Mouse (Mus musculus) intestine, embryonic 14.5 days (tissue): Measurements from ENCODE around the gene 2210017I01Rik. TPM values are rescaled to one million over a fixed set of nuclear protein-coding genes. Genes with fewer than 3 reads are reported as not detected.

Experiments
- ATAC-seq: fragments of 200-750 bp; cut with Nextera tagmentation; replicated peaks from 2 replicates; pipeline ENCODE4 v1.8.0; 2017; ENCODE audit warnings: low read depth, moderate number of reproducible peaks, moderate TSS enrichment, moderate library complexity; ENCODE audit not compliant: low FRiP score, low TSS enrichment
- DNase-seq: peaks from one replicate; pipeline ENCODE4 v3.0.0-alpha.2; 2018; ENCODE audit warnings: low spot score
- H3K27ac ChIP-seq: fragments of 300-500 bp; sonication (generic); 2 replicates; pipeline ENCODE4 v1.5.1; 2014; ENCODE audit warnings: low read depth, mild to moderate bottlenecking, control low read depth
- H3K27me3 ChIP-seq: fragments of 300-500 bp; sonication (generic); replicated peaks from 2 replicates; pipeline ENCODE4 v1.6.1; 2014; ENCODE audit warnings: low read length, control low read depth; ENCODE audit not compliant: control insufficient read depth, insufficient read depth
- H3K36me3 ChIP-seq: fragments of 300-500 bp; sonication (generic); 2 replicates; pipeline ENCODE4 v1.6.1; 2014; ENCODE audit warnings: low read length, control low read depth; ENCODE audit not compliant: control insufficient read depth, insufficient read depth
- H3K4me1 ChIP-seq: fragments of 300-500 bp; sonication (generic); replicated peaks from 2 replicates; pipeline ENCODE4 v1.6.1; 2014; ENCODE audit warnings: low read length, control low read depth, mixed read lengths; ENCODE audit not compliant: control insufficient read depth, insufficient read depth
- H3K4me2 ChIP-seq: fragments of 300-500 bp; sonication (generic); 2 replicates; pipeline ENCODE4 v1.6.1; 2014; ENCODE audit warnings: low read length
- H3K4me3 ChIP-seq: fragments of 300-500 bp; sonication (generic); 2 replicates; pipeline ENCODE4 v1.5.1; 2014; ENCODE audit warnings: low read depth, low read length, control low read depth, mixed read lengths
- H3K9ac ChIP-seq: fragments of 300-500 bp; sonication (generic); 2 replicates; pipeline ENCODE4 v1.6.1; 2014; ENCODE audit warnings: mild to moderate bottlenecking, low read length
- H3K9me3 ChIP-seq: fragments of 300-500 bp; sonication (generic); 2 replicates; pipeline ENCODE4 v1.6.1; 2016; ENCODE audit warnings: low read length, control low read depth; ENCODE audit not compliant: control insufficient read depth
- WGBS: fragments of 180-500 bp; shearing (Covaris S2); extraction: QIAGEN DNeasy Blood & Tissue Kit; methylation state at CpG from one replicate; pipeline ENCODE4 v1.1.7; 2014; 5-methylcytosine and 5-hydroxymethylcytosine counted together
- polyA plus RNA-seq: library from polyadenylated mRNA; unstranded; fragments of >200 nt; fragmentation: Nextera tagmentation; extraction: Ambion mirVana; gene quantifications from 2 replicates; pipeline ENCODE4 v1.2.1, GENCODE M21; 2014

2210017I01Rik gene
- polyA plus RNA-seq, 1 experiment from 2014 or later = not detected

DNA sequence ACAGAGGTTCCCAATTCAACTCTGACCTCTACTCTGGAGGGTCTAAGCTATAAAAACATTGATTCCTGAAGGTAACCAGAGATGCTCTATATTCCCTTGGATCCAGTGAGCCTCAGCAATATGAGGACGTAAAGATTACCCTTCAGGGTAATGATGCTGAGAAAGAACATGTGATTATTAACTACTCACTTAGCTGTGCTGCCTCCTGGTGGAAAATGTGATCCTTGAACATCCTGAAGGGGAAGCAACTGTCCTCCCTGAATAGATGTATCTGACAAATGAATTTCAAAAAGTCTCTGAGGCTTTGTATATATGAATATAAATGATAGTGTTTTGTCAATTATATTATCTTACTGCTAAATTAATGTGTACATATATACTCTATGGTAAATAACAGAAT lies 6.8 kb downstream of the 2210017I01Rik start:
- Histone ChIP-seq H3K9me3 (no peaks in the 10 kb centered on the region), H3K4me3 (no peak overlapping the region), H3K36me3 (no peaks in the 10 kb centered on the region), H3K27ac (no peak overlapping the region), H3K4me1 (no peaks in the 10 kb centered on the region), H3K4me2 (no peak overlapping the region), H3K9ac (no peak overlapping the region), H3K27me3 (no peaks in the 10 kb centered on the region)
- ATAC-seq (no peak), DNase-seq (no peak)
- WGBS = 35% methylated on average over 1 of the region's 1 CpGs

GRCm38 (mm10) chr3:92599973-92600372 lies 7.3 kb downstream of the 2210017I01Rik start:
- Histone ChIP-seq H3K9me3 (no peaks in the 10 kb centered on the region), H3K27ac (no peak overlapping the region), H3K4me2 (no peak overlapping the region), H3K4me3 (no peak overlapping the region), H3K9ac (no peak overlapping the region), H3K36me3 (no peaks in the 10 kb centered on the region), H3K4me1 (no peaks in the 10 kb centered on the region), H3K27me3 (no peaks in the 10 kb centered on the region)
- ATAC-seq (no peak), DNase-seq (no peak)

- DNase-seq = no peak
- no peak overlapping the region for H3K4me3 ChIP-seq
- ATAC-seq = no peak
- H3K4me2 ChIP-seq = no peak overlapping the region
- H3K9ac ChIP-seq = no peak overlapping the region
- WGBS = 90% methylated on average over 2 of the region's 2 CpGs
- H3K4me1 ChIP-seq = no peaks in the 10 kb centered on the region
- no peaks in the 10 kb centered on the region for H3K27me3 ChIP-seq
- H3K9me3 ChIP-seq = no peaks in the 10 kb centered on the region
- no peaks in the 10 kb centered on the region for H3K36me3 ChIP-seq
- no peak overlapping the region for H3K27ac ChIP-seq
These were observed 8.9 kb downstream of the 2210017I01Rik start for GRCm38 (mm10) chr3:92598429-92598828.

GRCm38 (mm10) chr3:92588858-92589257 lies 18.4 kb downstream of the 2210017I01Rik start, which contains the start of gene Smcp:
TSS of gene Smcp (minus strand) at chr3:92588997.
- H3K27ac ChIP-seq = no peak within 1 kb of the TSS
- no peak for ATAC-seq
- no peak within 1 kb of the TSS for H3K4me3 ChIP-seq
- no peaks in the 10 kb centered on the region for H3K36me3 ChIP-seq
- no peaks in the 10 kb centered on the region for H3K4me1 ChIP-seq
- H3K27me3 ChIP-seq = no peaks in the 10 kb centered on the region
- 91% methylated on average over 1 of the region's 1 CpGs for WGBS
- no peak within 1 kb of the TSS for H3K9ac ChIP-seq
- no peak within 1 kb of the TSS for H3K4me2 ChIP-seq
- no peak for DNase-seq
- H3K9me3 ChIP-seq = no peaks in the 10 kb centered on the region

DNA sequence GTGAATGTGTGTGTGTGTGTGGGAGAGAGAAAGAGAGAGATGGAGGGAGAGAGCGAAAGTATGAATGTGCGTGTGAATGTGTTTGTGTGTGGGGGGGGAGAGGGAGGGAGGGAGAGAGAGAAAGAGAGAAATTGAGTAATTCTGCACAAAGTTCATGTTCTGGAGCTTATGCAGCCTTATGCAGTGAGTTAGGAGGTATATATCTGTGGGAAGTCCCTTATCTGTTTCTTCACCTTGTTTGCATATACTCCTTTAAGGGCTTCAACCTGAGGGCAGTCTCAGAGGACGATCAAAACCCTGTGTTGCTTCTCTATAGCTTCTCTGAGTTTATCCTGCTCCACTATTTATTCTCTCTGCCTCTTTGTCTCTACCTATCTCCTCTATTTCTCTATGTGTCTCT lies 20.1 kb downstream of the 2210017I01Rik start:
- no peak overlapping the region for H3K4me2 ChIP-seq
- H3K27me3 ChIP-seq = no peaks in the 10 kb centered on the region
- H3K9me3 ChIP-seq = no peaks in the 10 kb centered on the region
- ATAC-seq = no peak
- no peak overlapping the region for H3K9ac ChIP-seq
- H3K4me3 ChIP-seq = no peak overlapping the region
- no peaks in the 10 kb centered on the region for H3K36me3 ChIP-seq
- 75% methylated on average over 3 of the region's 3 CpGs for WGBS
- no peak for DNase-seq
- no peaks in the 10 kb centered on the region for H3K4me1 ChIP-seq
- no peak overlapping the region for H3K27ac ChIP-seq

GRCm38 (mm10) chr3:92585055-92585454 lies 22.2 kb downstream of the 2210017I01Rik start:
- no peaks in the 10 kb centered on the region for H3K27me3 ChIP-seq
- ATAC-seq = no peak
- no peak for DNase-seq
- H3K4me1 ChIP-seq = no peaks in the 10 kb centered on the region
- WGBS = 55% methylated on average over 1 of the region's 1 CpGs
- no peak overlapping the region for H3K27ac ChIP-seq
- no peaks in the 10 kb centered on the region for H3K9me3 ChIP-seq
- H3K4me3 ChIP-seq = no peak overlapping the region
- no peaks in the 10 kb centered on the region for H3K36me3 ChIP-seq
- H3K9ac ChIP-seq = no peak overlapping the region
- H3K4me2 ChIP-seq = no peak overlapping the region

DNA sequence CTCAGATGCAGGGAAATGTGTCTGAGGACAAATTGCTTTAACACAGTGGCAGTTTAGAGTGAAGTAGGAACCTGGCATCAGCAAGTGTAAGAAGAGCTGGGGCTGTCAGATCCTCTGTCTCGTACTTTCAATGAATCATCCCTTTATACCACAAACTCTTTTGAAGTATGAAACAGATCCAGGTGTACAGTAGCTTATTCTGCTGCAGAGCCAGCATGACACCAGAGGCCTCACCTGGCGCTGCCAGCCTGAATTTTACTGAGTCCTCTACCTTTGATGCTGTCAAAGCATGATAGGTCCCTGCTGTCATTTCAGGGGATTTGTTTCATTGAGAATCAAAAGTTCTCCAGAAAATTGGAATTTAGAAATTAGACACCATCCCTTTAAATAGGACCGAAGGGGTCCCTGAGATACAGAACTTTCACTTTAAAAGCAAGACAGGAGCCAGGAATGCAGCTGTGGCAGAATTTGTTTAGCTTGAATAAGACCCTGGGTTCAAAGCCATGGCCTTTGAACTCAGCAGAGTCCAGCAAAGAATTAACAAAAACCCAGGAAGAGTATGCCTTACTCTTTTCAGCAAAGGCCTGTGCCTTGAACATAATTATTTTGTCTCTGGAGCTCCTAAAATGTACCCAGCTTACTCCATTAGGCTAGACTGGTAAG lies 24.0 kb downstream of the 2210017I01Rik start:
- H3K4me2 ChIP-seq = no peak overlapping the region
- H3K4me1 ChIP-seq = no peaks in the 10 kb centered on the region
- no peaks in the 10 kb centered on the region for H3K27me3 ChIP-seq
- no peaks in the 10 kb centered on the region for H3K9me3 ChIP-seq
- no peaks in the 10 kb centered on the region for H3K36me3 ChIP-seq
- no peak for ATAC-seq
- no peak for DNase-seq
- H3K9ac ChIP-seq = no peak overlapping the region
- no peak overlapping the region for H3K27ac ChIP-seq
- 54% methylated on average over 3 of the region's 3 CpGs for WGBS
- no peak overlapping the region for H3K4me3 ChIP-seq

- DNase-seq (no peak), ATAC-seq (peak; percentile 47; the same call in 1 of the 2 replicates)
- Histone ChIP-seq H3K27ac (no peak overlapping the region), H3K4me3 (no peak overlapping the region), H3K9ac (no peak overlapping the region), H3K27me3 (no peaks in the 10 kb centered on the region), H3K36me3 (no peaks in the 10 kb centered on the region), H3K4me1 (no peaks in the 10 kb centered on the region), H3K9me3 (no peaks in the 10 kb centered on the region), H3K4me2 (no peak overlapping the region)
- WGBS = 48% methylated on average over 1 of the region's 1 CpGs
These were observed 27.8 kb downstream of the 2210017I01Rik start for GRCm38 (mm10) chr3:92579508-92579907.

DNA sequence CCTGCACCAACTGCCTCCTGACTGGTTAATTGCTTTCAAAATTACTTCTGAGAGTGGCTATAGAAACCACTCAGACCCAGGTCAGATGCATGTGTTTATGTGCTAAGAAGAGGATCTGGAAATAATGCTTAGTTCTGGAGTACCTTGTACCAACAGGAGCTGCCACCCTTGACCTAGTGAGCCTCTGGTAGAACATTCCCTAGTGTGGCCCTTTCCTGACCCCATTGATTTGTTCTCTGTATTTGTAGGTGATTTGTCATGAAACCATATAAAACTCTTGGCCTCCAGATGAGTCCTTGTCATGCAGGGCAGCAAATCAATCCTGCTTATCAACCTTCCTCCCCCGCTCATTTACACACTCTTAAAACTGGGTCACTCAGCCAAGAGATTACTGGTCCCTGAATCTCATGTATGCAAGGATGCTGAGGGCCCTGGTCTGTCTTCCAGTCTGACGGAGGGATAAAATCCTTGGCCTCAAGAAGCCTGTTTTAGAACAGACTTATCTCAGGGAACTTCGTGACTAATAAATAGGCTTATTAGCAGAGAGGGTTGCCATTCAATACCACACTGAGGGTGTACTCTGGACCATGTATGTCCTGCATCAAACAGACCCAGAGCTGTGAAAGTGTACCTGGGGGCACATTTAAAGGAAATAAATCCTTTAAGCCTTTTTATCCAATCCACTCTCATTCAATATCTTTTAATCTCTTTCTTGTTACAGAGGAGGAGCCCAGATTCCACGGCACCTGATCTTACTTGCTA lies 28.5 kb downstream of the 2210017I01Rik start:
- Histone ChIP-seq H3K9me3 (no peaks in the 10 kb centered on the region), H3K36me3 (no peaks in the 10 kb centered on the region), H3K4me2 (no peak overlapping the region), H3K4me3 (no peak overlapping the region), H3K27ac (no peak overlapping the region), H3K9ac (no peak overlapping the region), H3K27me3 (no peaks in the 10 kb centered on the region), H3K4me1 (no peaks in the 10 kb centered on the region)
- 43% methylated on average over 4 of the region's 4 CpGs for WGBS
- DNase-seq (no peak), ATAC-seq (peak; percentile 47; the same call in 1 of the 2 replicates)
